Mouse (Mus musculus): ENCODE measurements around the gene Tbc1d9b.
"Not testable (repeated sequence)": the region's sequence is repeated elsewhere in the genome, so short reads cannot be mapped to it uniquely, and the experiment has no call there.

Gene Tbc1d9b

GRCm38 (mm10) chr11:50130811-50131766 is at the start of gene Tbc1d9b:
Tbc1d9b (plus strand) TSS chr11:50131396.
- in situ Hi-C loops (cut with MboI, MseI): no loop called here

GRCm38 (mm10) chr11:50086211-50086610 is 45.0 kb upstream of the Tbc1d9b start:
- in situ Hi-C loops (cut with MboI, MseI): no loop called here

GRCm38 (mm10) chr11:50089840-50090239 is 41.4 kb upstream of the Tbc1d9b start:
- in situ Hi-C loops (cut with MboI, MseI): no loop called here

GRCm38 (mm10) chr11:50090982-50091675 is 40.1 kb upstream of the Tbc1d9b start:
- in situ Hi-C loops (cut with MboI, MseI): no loop called here

- in situ Hi-C loops (cut with MboI, MseI): no loop called here
These were observed 39.5 kb upstream of the Tbc1d9b start for GRCm38 (mm10) chr11:50091681-50092080.

- in situ Hi-C loops (cut with MboI, MseI): no loop called here
These were observed 35.5 kb upstream of the Tbc1d9b start for GRCm38 (mm10) chr11:50095661-50096060.

GRCm38 (mm10) chr11:50097091-50097490 is 34.1 kb upstream of the Tbc1d9b start:
- in situ Hi-C loops (cut with MboI, MseI): no loop called here

- in situ Hi-C loops (cut with MboI, MseI): no loop called here
These were observed 32.2 kb upstream of the Tbc1d9b start for GRCm38 (mm10) chr11:50098961-50099481.

GRCm38 (mm10) chr11:50099692-50100091 is 31.5 kb upstream of the Tbc1d9b start:
- in situ Hi-C loops (cut with MboI, MseI): no loop called here

- in situ Hi-C loops (cut with MboI, MseI): no loop called here
These were observed 30.5 kb upstream of the Tbc1d9b start for GRCm38 (mm10) chr11:50100548-50101307.

GRCm38 (mm10) chr11:50101962-50102361 is 29.2 kb upstream of the Tbc1d9b start:
- in situ Hi-C loops (cut with MboI, MseI): not testable (repeated sequence)

GRCm38 (mm10) chr11:50104016-50104415 is 27.2 kb upstream of the Tbc1d9b start:
- in situ Hi-C loops (cut with MboI, MseI): no loop called here

GRCm38 (mm10) chr11:50105237-50105636 is 26.0 kb upstream of the Tbc1d9b start:
- in situ Hi-C loops (cut with MboI, MseI): no loop called here

- in situ Hi-C loops (cut with MboI, MseI): no loop called here
These were observed 25.2 kb upstream of the Tbc1d9b start for GRCm38 (mm10) chr11:50106024-50106423.

- in situ Hi-C loops (cut with MboI, MseI): no loop called here
These were observed 22.4 kb upstream of the Tbc1d9b start for GRCm38 (mm10) chr11:50108823-50109244.

- in situ Hi-C loops (cut with MboI, MseI): no loop called here
These were observed 16.9 kb upstream of the Tbc1d9b start for GRCm38 (mm10) chr11:50114329-50114728.

GRCm38 (mm10) chr11:50122631-50123081 is 8.5 kb upstream of the Tbc1d9b start:
- in situ Hi-C loops (cut with MboI, MseI): no loop called here

GRCm38 (mm10) chr11:50127781-50128180 is 3.4 kb upstream of the Tbc1d9b start:
- in situ Hi-C loops (cut with MboI, MseI): no loop called here

GRCm38 (mm10) chr11:50131801-50132201 is 605 bp downstream of the Tbc1d9b start:
- in situ Hi-C loops (cut with MboI, MseI): no loop called here

- in situ Hi-C loops (cut with MboI, MseI): no loop called here
These were observed 1.1 kb downstream of the Tbc1d9b start for GRCm38 (mm10) chr11:50132265-50132664.

- in situ Hi-C loops (cut with MboI, MseI): no loop called here
These were observed 3.1 kb downstream of the Tbc1d9b start for GRCm38 (mm10) chr11:50134136-50134859.
